Mouse (Mus musculus): ENCODE measurements at regions not wholly inside any gene's neighbourhood (a gene's known extent, or its start where the extent isn't known, plus 50 kb on each side); places are given as distances from the start of the nearest gene placed in this dataset.
"Not testable (repeated sequence)": the region's sequence is repeated elsewhere in the genome, so short reads cannot be mapped to it uniquely, and the experiment has no call there.

DNA sequence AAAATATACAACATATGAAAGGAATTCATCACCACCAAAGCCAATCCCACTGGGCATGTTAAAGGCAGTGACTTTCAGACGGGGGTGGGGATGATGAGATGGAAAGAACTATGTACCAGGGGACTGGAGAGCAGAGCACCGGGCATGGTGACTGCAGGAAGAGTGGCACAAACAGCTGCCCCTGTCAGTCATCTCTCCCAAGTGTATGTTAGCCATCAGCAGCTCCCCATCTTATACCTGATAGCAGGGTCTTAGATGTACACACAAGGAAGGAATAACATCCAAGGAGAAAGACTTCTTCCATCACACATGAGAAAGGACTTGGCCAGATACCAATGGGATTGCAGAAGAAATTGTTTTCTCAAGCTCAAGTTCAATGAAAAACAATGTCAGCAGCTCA lies 257.2 kb downstream of the Nuak1 start:
- DNase-seq (ENCODE audit: low spot score in 2 of 2) = no peak

DNA sequence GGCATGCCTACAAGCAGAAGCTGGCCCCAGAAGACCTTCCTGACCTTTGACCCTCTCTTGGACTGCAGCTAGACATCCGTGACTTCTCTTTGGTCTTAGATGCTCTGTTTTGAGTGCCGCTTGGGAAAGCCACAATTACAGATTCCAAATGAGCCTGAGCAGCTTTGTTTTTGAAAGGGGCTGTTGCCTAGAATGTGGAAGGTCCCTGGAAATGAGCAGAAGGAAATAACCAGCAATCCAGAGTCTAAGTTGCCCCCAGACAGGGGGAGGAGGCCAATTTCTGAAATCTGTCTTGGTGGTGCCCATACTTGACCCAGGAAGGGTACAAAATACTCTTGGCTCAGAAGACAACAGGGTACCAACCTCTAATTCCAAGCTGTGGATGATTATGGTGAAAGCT lies 253.9 kb downstream of the Nuak1 start:
- no peak for DNase-seq (ENCODE audit: low spot score in 2 of 2)

DNA sequence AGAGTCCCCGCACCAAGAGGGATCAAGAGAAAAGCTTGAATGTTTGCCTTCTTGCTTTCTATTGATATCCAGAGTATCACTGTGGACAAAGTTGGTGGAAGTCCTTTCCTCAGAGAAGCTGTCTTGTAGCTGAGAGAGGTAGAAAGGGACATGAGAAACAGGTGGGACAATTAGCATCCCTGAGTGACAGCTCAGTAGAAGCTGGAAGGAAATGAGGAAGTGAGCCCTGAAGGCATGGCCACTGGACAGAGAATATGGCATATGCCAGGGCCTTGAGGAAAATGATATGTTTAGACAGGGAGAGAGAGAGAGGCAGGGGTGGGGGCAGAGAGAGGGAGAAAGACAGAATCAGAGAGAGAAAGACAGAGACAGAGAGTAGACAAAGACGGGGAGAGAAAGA lies 241.4 kb downstream of the Nuak1 start:
- no peak for DNase-seq (ENCODE audit: low spot score in 2 of 2)

DNA sequence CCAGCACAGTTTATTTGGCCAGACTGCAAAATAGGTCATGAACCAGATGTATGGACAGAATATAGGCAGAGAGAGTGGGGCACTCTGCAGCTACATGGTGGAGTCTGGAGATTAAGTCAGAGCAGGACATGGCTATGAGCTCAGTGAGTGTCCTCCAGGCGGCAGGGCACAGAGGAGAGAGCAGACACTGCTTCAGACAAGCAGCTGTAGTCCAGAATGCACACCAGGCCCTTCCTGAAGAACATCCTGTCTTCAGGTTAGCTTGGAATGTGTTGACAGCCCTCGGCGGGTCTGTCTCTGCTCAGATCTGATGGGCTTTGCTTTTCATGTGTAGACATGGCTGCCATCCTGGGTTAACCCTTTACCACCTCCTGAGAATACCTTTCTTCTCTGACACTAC lies 238.6 kb downstream of the Nuak1 start:
- DNase-seq (ENCODE audit: low spot score in 2 of 2) = no peak

DNA sequence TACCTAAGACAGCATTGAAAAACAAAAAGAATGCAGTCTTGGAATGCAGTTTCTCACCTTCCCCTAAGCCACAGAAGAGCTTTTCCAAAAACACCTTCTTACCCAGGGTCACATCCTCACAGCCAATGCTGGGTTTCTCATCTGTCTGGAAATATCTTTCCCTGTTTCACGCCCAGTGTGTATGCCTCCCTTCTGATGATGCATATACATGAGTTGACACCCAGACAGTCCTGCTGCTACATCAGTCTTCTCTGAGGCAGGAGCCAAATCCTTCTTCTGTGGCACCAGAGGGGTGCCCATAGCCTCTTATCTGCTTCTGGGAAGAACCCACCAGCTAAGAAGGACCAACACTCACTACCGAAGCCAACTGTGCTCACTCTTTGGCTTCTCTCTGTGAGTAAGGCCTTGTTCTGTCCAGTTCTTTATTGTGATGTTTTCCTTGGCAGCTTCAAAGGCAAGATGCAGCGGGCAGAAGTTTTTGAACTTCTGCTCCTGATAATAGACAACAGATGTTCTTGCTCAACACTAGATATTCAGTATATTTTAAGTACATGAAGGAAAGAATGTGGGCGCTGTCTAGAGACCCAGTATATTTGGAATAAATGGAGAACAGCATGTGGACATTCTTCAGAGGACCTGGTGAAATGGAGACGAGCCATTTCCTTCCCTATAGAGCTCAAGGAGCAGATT lies 228.2 kb downstream of the Nuak1 start:
- DNase-seq (ENCODE audit: low spot score in 2 of 2) = no peak

DNA sequence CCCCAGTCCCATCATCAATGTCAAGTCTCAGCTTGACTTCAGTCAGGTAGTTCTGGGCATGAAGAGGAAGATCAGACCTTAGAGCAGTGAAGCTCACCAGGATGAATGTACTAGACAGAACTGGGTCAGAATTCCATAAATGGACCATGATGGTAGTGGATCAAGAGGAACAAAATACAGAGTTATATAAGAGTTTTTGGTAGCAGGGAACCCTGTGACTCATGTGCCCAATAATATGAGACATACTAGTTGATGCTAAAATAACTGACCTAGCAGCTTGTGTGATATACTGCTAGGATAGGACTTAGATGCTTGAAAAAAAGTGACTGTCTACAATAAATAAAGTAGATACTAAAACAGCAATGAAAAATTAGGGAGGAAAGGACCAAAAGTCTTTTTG lies 225.6 kb downstream of the Nuak1 start:
- no peak for DNase-seq (ENCODE audit: low spot score in 2 of 2)

DNA sequence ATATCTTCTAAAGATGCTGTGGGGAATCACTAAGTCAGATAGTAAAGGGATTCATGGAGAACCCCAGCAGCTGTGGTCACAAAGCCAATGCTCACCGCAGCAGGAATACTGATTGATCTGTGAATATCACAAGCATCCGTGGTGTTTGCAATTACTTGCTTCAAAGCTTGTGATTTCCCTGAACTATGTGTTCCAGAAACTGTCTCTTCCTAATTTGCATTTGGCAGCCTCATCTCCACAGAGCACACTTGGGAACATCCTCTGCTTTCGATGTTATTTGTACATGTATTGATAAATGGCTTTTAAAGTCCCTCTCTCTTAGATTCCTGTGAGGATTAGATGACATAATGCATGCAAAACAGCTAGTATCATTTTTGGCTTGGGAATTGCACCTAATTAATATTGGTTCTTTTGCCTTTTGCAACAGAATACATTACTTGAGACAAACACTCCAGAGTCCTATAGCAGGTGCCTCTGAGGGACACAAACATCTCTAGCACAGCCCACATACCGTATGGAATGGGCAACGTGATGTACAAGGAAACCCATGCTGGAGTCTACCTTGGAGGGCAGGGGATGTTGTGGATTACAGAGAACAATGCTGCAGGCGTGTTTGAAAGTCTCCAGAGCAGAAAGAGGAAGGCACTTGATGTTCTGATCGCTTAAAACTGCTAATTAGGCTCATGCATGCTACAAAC lies 211.0 kb downstream of the Nuak1 start:
- DNase-seq (ENCODE audit: low spot score in 2 of 2) = no peak

DNA sequence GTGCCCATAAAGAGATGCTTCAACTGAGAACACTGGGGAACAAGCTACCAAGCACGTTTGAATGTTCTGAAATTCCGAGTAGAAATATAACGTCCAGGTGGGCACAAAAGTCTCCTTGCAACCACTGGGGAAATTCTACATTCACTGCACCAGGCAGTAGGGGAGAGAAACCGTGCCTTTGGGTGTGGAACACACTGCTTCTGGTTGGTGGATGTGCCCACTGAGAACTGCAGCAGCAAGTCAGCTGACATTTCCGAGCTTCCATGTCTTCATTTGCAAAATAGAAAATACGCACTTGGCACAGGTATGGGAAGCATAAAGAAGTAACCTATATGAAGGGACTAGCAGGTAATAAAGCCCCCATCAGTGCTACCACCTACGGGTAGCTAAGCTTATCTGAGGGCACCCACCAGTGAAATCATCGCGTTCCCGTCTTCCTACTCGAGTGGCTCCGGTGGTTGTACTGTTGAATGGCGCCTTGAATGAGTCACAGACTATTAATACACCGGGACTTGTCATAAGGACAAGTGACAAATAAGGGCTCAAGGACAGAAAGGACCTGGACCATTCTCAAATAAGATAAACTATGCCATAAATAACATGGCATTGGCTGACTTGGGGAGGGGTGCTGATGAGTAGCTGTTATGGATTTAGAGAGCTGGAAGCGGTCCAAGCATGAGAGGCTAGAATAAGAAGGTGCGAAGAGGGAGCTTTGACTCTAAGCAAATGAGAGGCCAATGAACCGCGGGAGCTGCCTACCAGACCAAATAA lies 210.2 kb downstream of the Nuak1 start:
- no peak for DNase-seq (ENCODE audit: low spot score in 2 of 2)

DNA sequence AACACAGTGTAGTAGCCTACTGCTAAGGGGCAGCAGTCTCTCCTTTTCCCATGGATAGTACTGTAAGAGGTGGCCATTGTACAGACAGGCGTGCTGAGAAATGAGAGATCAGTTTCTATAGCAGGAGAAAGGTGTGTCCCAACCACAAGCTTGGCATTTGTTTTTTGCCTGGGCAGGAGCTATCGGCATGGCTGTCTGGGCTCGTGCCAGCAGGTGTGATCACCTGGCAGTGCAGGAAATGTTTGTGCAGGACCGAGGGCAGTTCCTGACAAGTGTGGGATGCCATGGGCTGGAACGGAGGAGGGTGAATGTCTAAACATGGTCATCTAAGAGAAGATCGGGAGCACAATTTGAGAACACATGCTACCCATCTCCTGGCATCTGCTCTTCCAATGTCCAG lies 205.4 kb downstream of the Nuak1 start:
- DNase-seq (ENCODE audit: low spot score in 2 of 2) = no peak

DNA sequence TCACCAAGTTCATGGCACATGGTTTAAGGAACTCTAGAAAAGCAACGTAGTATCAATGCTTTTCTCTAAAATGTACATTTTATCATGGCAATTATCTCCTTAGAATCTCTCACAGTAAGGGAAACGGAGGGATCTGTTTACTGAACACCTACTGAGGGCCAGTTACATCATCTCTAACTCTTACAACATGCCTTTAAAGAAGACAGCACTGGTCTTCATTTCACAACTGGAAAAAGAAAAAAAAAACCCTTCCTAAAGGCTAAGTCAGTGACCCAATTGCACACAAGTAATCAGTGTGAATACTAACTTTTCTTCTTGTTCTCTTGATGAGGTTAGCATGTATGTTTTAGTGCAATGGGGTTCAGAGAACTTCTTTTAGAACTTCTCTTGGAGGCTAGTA lies 204.2 kb downstream of the Nuak1 start:
- no peak for DNase-seq (ENCODE audit: low spot score in 2 of 2)

DNA sequence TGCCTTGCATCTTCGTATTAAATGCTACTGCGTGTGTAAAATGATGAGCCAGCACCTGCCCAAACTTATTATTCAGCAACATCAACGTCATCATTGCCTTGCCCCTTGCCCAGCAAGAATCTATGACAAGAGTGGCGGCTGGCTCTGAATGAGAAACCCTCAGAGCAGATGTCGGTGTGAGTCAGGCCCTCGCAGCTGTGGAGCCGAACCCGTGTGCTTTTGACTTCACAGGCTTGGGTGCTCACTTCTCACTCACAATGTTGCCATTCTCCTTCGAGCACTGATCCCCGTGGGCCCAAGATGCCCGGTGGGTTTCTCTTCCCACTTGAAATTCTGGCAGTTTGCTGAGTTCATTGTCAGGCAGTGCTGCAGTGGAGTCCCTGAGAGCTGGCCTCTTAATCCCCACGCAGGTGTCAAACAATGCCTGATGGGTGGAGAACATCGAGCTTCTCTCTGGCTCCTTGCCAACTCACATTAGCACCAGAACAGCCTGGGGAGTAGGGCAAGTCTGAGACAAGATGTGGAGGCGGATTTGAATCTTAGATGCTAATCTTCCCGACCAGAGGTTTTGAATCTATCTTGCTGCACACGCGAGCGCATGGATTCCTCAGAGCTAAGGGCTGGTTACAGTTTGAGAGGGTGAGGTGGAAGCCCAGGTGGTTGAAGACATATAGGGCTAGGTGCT lies 202.0 kb downstream of the Nuak1 start:
- no peak for DNase-seq (ENCODE audit: low spot score in 2 of 2)

DNA sequence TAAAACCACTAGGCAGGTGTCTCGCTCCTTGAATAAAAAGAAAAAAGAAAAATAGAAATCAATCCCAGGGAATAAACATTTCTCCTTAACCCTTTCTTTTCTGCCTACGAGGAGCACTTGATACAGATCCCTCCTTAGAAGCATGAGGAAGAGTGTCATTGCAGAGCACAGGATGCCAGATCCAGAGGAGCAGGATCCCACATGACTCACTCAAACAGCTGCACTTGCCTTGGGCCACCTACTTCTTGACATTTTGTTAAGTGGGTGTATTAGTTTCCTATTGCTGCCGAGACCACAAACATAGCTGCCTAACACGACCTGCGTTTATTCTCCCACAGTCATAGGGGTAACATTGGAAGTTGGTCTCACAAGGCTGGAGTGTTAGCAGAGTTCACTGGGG lies 197.1 kb downstream of the Nuak1 start:
- DNase-seq (ENCODE audit: low spot score in 2 of 2) = no peak

DNA sequence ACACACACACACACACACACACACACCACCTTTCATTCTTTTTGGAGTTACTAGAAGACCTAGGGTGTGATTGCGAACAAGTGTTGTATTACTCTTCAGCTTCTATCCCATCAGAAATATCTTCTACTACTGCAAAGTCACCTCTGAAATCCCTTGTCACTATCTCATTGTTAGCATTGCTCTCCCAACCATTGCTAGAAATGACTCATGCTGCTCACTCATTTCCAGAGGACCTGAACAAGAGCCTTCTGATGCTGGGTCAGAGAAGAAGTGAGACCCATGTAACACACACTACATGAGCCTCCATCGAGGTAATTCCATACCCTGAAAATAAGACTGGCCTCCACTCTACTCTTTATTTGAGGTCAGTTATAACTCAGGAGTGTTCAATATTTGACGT lies 191.1 kb downstream of the Nuak1 start:
- DNase-seq (ENCODE audit: low spot score in 2 of 2) = no peak

DNA sequence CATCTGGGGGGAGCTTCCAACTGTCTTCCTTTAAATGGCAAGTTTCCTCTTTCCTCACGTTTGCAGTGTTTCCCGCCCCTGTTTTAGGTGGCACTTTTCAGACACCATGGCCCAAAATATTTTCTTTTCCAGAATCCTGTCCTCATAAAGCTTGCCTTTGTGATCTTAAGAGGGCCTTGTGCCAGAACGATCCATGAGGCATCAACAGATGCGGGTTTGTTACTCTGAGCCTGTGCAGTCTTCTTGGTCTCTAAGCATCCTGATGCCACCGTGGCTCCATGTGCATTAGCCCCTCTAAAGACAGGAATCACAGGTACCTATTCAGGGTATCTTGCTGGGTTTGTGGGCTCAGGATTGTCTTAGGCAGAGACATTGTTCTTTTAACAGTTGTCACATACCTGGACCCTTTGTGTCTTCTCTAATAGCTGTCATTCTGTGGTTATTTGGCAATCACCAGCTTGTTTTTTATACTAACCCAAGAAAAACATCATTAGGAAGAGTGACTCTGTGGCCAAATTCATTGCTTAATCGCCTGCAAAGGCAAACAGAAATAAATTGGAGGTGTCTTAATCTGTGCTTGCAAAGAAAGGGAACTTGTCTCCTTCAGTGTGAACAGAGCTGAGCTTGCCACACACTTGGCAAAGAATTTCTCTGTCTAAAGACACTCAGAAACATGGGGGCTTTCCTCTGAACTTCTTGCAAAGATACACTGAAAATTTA lies 179.3 kb downstream of the Nuak1 start:
- no peak for DNase-seq (ENCODE audit: low spot score in 2 of 2)

DNA sequence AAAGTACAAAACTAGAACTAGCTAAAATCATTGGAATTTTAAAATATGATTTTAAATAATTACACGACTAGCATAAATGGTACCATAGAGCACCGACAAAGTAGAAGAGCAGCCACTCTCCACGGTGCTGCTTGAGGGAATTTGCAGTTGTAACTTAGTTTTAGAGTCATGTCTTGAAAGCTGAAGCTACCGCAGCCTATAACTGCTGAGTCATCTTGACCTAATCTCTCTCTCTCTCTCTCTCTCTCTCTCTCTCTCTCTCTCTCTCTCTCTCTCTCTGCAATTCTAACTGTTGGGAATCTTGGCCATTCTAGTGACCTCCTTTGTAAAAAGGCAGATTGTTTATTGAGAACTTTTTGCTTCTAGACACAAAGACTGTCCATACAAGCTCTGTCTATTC lies 177.5 kb downstream of the Nuak1 start:
- DNase-seq (ENCODE audit: low spot score in 2 of 2) = no peak

DNA sequence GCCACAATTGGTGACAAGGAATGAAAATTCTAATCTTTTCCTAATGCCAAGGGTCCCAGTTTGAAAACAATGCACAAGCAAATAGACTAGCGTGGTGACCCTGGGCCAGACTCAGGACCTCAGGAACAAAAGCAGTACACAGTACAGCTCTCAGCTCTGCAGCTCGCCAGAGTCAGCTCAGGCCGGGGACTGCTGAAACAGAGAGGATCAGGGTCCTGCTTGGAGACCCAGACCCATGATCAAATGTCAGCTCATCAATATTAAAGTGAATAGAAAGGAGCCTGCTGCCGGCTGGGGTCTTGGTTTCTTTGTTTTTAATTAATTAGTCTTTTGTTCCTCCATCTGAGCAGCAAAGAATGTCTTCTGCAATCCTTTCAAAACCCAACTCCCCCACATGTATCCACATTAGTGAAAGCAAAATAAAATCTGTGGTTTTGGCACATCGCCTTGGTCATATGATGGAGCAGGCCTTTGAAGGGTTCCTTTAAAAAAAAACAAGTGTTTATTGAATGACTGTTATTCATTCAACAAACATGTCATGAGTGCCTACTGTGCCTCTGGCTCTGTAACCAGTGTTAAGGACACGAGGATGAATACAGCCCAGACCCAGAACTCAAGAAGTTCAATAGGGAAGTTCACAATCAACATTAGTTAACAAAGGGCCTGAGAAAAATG lies 154.4 kb downstream of the Nuak1 start:
- DNase-seq (ENCODE audit: low spot score in 2 of 2) = no peak

DNA sequence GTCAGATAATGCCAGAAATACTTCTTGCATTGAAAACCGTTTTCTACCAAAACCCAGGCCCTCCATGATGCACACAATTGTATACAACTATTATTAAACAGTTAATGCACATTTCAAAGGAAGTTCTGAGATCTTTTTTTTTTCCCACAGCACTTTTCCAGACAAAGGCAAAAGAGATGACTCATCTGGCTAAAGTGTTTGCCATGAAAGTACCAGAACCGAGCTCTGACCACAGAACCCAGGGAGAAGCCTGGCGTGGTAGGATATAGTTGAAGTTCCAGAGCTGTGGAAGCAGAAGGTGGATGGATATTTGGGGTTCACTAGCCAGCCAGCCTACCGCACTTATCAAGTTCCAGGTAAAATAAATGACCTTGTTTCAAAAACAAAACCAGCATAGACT lies 146.0 kb downstream of the Nuak1 start:
- no peak for DNase-seq (ENCODE audit: low spot score in 2 of 2)

DNA sequence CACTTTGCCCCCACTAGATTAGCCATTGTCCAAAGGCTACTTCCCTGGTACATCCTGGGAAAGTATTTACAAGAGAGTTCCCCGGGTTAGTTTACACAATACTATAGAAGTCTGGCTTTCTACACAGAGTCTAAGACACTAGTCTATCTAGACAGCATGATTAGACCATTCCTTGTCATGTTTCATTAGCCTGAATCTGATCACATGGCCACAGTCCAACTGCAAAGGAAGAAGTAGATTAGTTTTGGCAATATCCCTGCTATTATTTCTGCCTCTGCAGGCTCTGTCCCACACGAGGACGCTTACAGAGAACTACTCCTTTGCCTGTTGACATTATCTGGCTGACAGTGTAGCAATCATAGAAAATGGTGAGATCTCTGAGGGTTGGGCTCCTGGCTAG lies 144.2 kb downstream of the Nuak1 start:
- no peak for DNase-seq (ENCODE audit: low spot score in 2 of 2)

DNA sequence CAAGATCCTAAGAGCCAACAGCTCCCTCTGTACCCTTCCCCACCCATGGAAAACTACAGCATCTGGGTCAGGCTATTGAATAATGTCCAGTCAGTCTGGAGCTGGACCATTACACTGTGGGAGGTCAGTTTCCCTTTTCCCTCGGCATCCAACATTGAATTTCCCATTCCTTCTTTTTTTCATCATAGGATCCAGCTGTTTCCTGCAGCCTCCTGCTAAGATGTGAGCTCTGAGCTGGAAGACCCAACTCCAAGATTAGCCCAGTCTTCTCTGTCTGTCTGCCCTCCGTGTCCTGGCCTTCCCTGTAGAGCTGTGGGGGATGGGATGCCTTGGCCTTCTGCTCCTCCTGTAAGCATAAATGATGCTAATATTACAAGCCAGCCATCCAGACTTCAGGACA lies 138.8 kb downstream of the Nuak1 start:
- no peak for DNase-seq (ENCODE audit: low spot score in 2 of 2)

DNA sequence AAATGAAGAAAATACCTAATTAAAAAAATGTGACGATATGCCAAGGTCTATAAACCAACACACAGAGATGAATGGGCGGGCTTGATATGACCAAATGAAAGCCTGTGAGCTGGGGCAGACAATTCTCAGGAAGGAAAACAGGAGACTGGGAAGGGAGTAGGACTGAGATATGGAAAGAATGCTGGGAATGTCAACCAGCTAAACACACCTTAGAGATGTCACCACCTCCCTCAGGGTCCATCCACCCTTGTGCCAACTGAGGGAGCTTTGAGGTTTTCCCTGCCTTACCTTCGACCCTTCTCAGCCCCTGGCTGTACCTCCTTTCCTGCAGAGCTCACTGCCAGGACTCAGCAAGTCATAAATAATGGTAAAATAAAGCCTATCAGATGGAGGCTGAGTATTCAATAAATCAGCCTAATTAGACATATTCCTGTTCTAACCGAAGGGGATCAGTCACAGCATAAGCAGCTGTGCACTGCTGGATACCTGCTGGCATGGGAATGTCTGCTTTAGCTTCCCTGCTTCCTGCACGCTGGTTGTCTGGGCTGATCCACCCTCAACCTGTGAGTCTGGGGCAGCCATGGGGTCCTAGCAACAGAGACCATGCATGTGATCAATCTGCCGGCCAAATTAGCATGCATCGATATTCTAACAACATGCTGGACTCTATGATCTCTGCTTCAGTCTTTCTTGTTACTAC lies 137.4 kb downstream of the Nuak1 start:
- no peak for DNase-seq (ENCODE audit: low spot score in 2 of 2)

DNA sequence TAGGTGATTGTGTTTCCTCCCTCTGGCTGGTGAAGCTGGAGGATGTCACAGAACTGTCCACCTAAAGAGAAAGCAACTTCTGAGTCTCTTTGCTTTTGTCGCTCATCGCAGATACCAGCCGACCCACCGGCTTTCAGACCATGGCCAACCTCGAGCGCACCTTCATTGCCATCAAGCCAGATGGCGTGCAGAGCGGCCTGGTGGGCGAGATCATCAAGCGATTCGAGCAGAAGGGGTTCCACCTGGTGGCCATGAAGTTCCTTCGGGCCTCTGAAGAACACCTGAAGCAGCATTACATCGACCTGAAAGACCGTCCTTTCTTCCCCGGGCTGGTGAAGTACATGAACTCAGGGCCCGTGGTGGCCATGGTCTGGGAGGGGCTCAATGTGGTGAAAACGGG lies 131.7 kb downstream of the Nuak1 start:
- not testable (repeated sequence) for DNase-seq (ENCODE audit: low spot score in 2 of 2)
